Mouse (Mus musculus): ENCODE data around the gene Fmr1nb. TPM values are rescaled to one million over a fixed set of nuclear protein-coding genes. Genes with fewer than 3 reads are reported as not detected.
"Not testable (repeated sequence)": the region's sequence is repeated elsewhere in the genome, so short reads cannot be mapped to it uniquely, and the experiment has no call there.

The Fmr1nb gene
- polyA plus RNA-seq (2015; fragmentation: Nextera tagmentation; extraction: Ambion mirVana) = 0.32 TPM in 1 of 2 replicates, not detected in the other

GRCm38 (mm10) chrX:68761606-68762005 is at the start of gene Fmr1nb:
Gene Fmr1nb, plus strand, starts transcription at chrX:68761839.
- no peak within 1 kb of the TSS for H3K4me3 ChIP-seq (replicated peaks)
- H3K27ac ChIP-seq (replicated peaks) = no peak within 1 kb of the TSS
- H3K4me2 ChIP-seq = no peak within 1 kb of the TSS
- WGBS = 83% methylated on average over 15 of the region's 15 CpGs
- no peak for ATAC-seq (ENCODE audit: low FRiP score)
- H3K9me3 ChIP-seq (replicated peaks) = no peaks in the 10 kb centered on the region
- no peaks in the 10 kb centered on the region for H3K36me3 ChIP-seq
- no peak within 1 kb of the TSS for H3K9ac ChIP-seq (replicated peaks)
- H3K27me3 ChIP-seq (replicated peaks) = no peaks in the 10 kb centered on the region
- no peaks in the 10 kb centered on the region for H3K4me1 ChIP-seq

- H3K4me2 ChIP-seq = no peak overlapping the region
- no peak overlapping the region for H3K4me3 ChIP-seq (replicated peaks)
- H3K9me3 ChIP-seq (replicated peaks) = no peaks in the 10 kb centered on the region
- 71% methylated on average over 1 of the region's 1 CpGs for WGBS
- no peaks in the 10 kb centered on the region for H3K4me1 ChIP-seq
- H3K9ac ChIP-seq (replicated peaks) = no peak overlapping the region
- H3K27me3 ChIP-seq (replicated peaks) = no peaks in the 10 kb centered on the region
- no peak overlapping the region for H3K27ac ChIP-seq (replicated peaks)
- H3K36me3 ChIP-seq = no peaks in the 10 kb centered on the region
- ATAC-seq (ENCODE audit: low FRiP score) = no peak
These were observed 24.7 kb upstream of the Fmr1nb start for GRCm38 (mm10) chrX:68736902-68737301.

- no peaks in the 10 kb centered on the region for H3K27me3 ChIP-seq (replicated peaks)
- no peak overlapping the region for H3K27ac ChIP-seq (replicated peaks)
- no peaks in the 10 kb centered on the region for H3K9me3 ChIP-seq (replicated peaks)
- H3K36me3 ChIP-seq = no peaks in the 10 kb centered on the region
- no peaks in the 10 kb centered on the region for H3K4me1 ChIP-seq
- ATAC-seq (ENCODE audit: low FRiP score) = no peak
- H3K9ac ChIP-seq (replicated peaks) = no peak overlapping the region
- no peak overlapping the region for H3K4me2 ChIP-seq
- WGBS = 38% methylated on average over 2 of the region's 2 CpGs
- H3K4me3 ChIP-seq (replicated peaks) = no peak overlapping the region
These were observed 21.6 kb upstream of the Fmr1nb start for GRCm38 (mm10) chrX:68740088-68740487.

- not testable (repeated sequence) for H3K9me3 ChIP-seq (replicated peaks); H3K4me1 ChIP-seq; ATAC-seq (ENCODE audit: low FRiP score); H3K27ac ChIP-seq (replicated peaks); H3K27me3 ChIP-seq (replicated peaks); H3K9ac ChIP-seq (replicated peaks); H3K36me3 ChIP-seq
- H3K4me2 ChIP-seq = peak overlapping the region; percentile 50
- H3K4me3 ChIP-seq (replicated peaks) = peak overlapping the region; percentile 34; the same call in 1 of the 2 replicates
- 41% methylated on average over 2 of the region's 2 CpGs for WGBS
These were observed 58.8 kb downstream of the Fmr1nb start for GRCm38 (mm10) chrX:68820449-68820848.

- 25% methylated on average over 19 of the region's 36 CpGs for WGBS
- peak; percentile 88 for ATAC-seq (ENCODE audit: low FRiP score)
- not testable (repeated sequence) for H3K9ac ChIP-seq (replicated peaks); H3K36me3 ChIP-seq; H3K27ac ChIP-seq (replicated peaks); H3K9me3 ChIP-seq (replicated peaks); H3K27me3 ChIP-seq (replicated peaks); H3K4me1 ChIP-seq
- peak within 1 kb of the TSS; percentile 50 for H3K4me2 ChIP-seq
- H3K4me3 ChIP-seq (replicated peaks) = peak within 1 kb of the TSS; percentile 34
These were observed 59.4 kb downstream of the Fmr1nb start, which contains the start of gene Gm14698 for GRCm38 (mm10) chrX:68821059-68821458. Gene Gm14698, plus strand, starts transcription at chrX:68821093.

GRCm38 (mm10) chrX:68839548-68840444 is 78.2 kb downstream of the Fmr1nb start:
- Histone ChIP-seq H3K27me3 (replicated peaks) (no peaks in the 10 kb centered on the region), H3K27ac (replicated peaks) (no peak overlapping the region)

More at GRCm38 (mm10) chrX:68839548-68840444, 78.2 kb downstream of the Fmr1nb start:
- no peaks in the 10 kb centered on the region for H3K36me3 ChIP-seq
- WGBS = 24% methylated on average over 5 of the region's 5 CpGs
- H3K9me3 ChIP-seq (replicated peaks) = no peaks in the 10 kb centered on the region
- ATAC-seq (ENCODE audit: low FRiP score) = peak; percentile 45; the same call in 1 of the 2 replicates
- H3K4me1 ChIP-seq = no peaks in the 10 kb centered on the region
- H3K4me2 ChIP-seq = no peak overlapping the region
- no peak overlapping the region for H3K4me3 ChIP-seq (replicated peaks)
- no peak overlapping the region for H3K9ac ChIP-seq (replicated peaks)

Other genes starting within 250 kb of the Fmr1nb start
- 45.5 and 47.1 TPM in 2 replicates for gene Fmr1, start 83.3 kb upstream of the Fmr1nb start, polyA plus RNA-seq (2015; fragmentation: Nextera tagmentation; extraction: Ambion mirVana)
- gene Gm14698, start 59.3 kb downstream of the Fmr1nb start, polyA plus RNA-seq (2015; fragmentation: Nextera tagmentation; extraction: Ambion mirVana) = 2.4 and 2.9 TPM in 2 replicates
- not detected in 2 replicates for gene Gm6812, start 131.2 kb downstream of the Fmr1nb start, polyA plus RNA-seq (2015; fragmentation: Nextera tagmentation; extraction: Ambion mirVana)

Measured in neural tube, embryonic 15.5 days (tissue).